Mouse (Mus musculus): ENCODE data around the gene Ift172. TPM values are rescaled to one million over a fixed set of nuclear protein-coding genes. Genes with fewer than 3 reads are reported as not detected.

The Ift172 gene
- 24.8 and 33.1 TPM in 2 replicates for polyA plus RNA-seq (2012)

GRCm38 (mm10) chr5:31290521-31291360, at the start of gene Ift172:
TSS of gene Ift172 (minus strand) at chr5:31291116.
- TF ChIP-seq GATA1 (IDR thresholded peaks at IDR 0.05; ENCODE audit: low read length), result no peak

GRCm38 (mm10) chr5:31328255-31328654, 37.3 kb upstream of the Ift172 start:
- TF ChIP-seq GATA1 (IDR thresholded peaks at IDR 0.05; ENCODE audit: low read length), result no peak

GRCm38 (mm10) chr5:31326850-31327249, 35.9 kb upstream of the Ift172 start:
- TF ChIP-seq GATA1 (IDR thresholded peaks at IDR 0.05; ENCODE audit: low read length), result no peak

- no peak for TF ChIP-seq GATA1 (IDR thresholded peaks at IDR 0.05; ENCODE audit: low read length)
Observed at GRCm38 (mm10) chr5:31324085-31324484, 33.2 kb upstream of the Ift172 start.

- no peak for TF ChIP-seq GATA1 (IDR thresholded peaks at IDR 0.05; ENCODE audit: low read length)
Observed at GRCm38 (mm10) chr5:31322776-31323175, 31.9 kb upstream of the Ift172 start.

- no peak for TF ChIP-seq GATA1 (IDR thresholded peaks at IDR 0.05; ENCODE audit: low read length)
Observed at GRCm38 (mm10) chr5:31312806-31313205, 21.9 kb upstream of the Ift172 start.

- TF ChIP-seq GATA1 (IDR thresholded peaks at IDR 0.05; ENCODE audit: low read length), result no peak
Observed at GRCm38 (mm10) chr5:31303093-31303492, 12.2 kb upstream of the Ift172 start.

GRCm38 (mm10) chr5:31301866-31302265, 10.9 kb upstream of the Ift172 start:
- no peak for TF ChIP-seq GATA1 (IDR thresholded peaks at IDR 0.05; ENCODE audit: low read length)

GRCm38 (mm10) chr5:31298486-31298885, 7.6 kb upstream of the Ift172 start:
- no peak for TF ChIP-seq GATA1 (IDR thresholded peaks at IDR 0.05; ENCODE audit: low read length)

GRCm38 (mm10) chr5:31297981-31298380, 7.1 kb upstream of the Ift172 start:
- no peak for TF ChIP-seq GATA1 (IDR thresholded peaks at IDR 0.05; ENCODE audit: low read length)

- no peak for TF ChIP-seq GATA1 (IDR thresholded peaks at IDR 0.05; ENCODE audit: low read length)
Observed at GRCm38 (mm10) chr5:31297047-31297757, 6.3 kb upstream of the Ift172 start, which contains the start of gene Gckr. TSS of gene Gckr (plus strand) at chr5:31297443.

- TF ChIP-seq GATA1 (IDR thresholded peaks at IDR 0.05; ENCODE audit: low read length), result no peak
Observed at GRCm38 (mm10) chr5:31295606-31296141, 4.8 kb upstream of the Ift172 start, which contains the start of gene Fndc4. TSS of gene Fndc4 (minus strand) at chr5:31296080.

- TF ChIP-seq GATA1 (IDR thresholded peaks at IDR 0.05; ENCODE audit: low read length), result no peak
Observed at GRCm38 (mm10) chr5:31294964-31295605, 4.2 kb upstream of the Ift172 start.

GRCm38 (mm10) chr5:31291361-31291688, 409 bp upstream of the Ift172 start:
- no peak for TF ChIP-seq GATA1 (IDR thresholded peaks at IDR 0.05; ENCODE audit: low read length)

- TF ChIP-seq GATA1 (IDR thresholded peaks at IDR 0.05; ENCODE audit: low read length), result no peak
Observed at GRCm38 (mm10) chr5:31289626-31290230, 1.2 kb downstream of the Ift172 start.
